Mouse (Mus musculus) stomach, embryonic 15.5 days (tissue): Measurements from ENCODE around the gene Pde10a. TPM values are rescaled to one million over a fixed set of nuclear protein-coding genes. Genes with fewer than 3 reads are reported as not detected.

Source experiments
- ATAC-seq: fragments of 200-750 bp; cut with Nextera tagmentation; 2 replicates; pipeline ENCODE4 v1.8.0; 2017; ENCODE audit warnings: low read depth, moderate number of reproducible peaks, moderate TSS enrichment; ENCODE audit not compliant: insufficient read depth, low FRiP score
- H3K27ac ChIP-seq: fragments of 300-500 bp; sonication (generic); 2 replicates; pipeline ENCODE4 v1.5.1; 2015; ENCODE audit warnings: mild to moderate bottlenecking, inconsistent platforms
- H3K27me3 ChIP-seq: fragments of 300-500 bp; sonication (generic); replicated peaks from 2 replicates; pipeline ENCODE4 v1.6.1; 2015; ENCODE audit warnings: inconsistent platforms
- H3K36me3 ChIP-seq: fragments of 300-500 bp; sonication (generic); 2 replicates; pipeline ENCODE4 v1.6.1; 2015; ENCODE audit warnings: inconsistent platforms
- H3K4me1 ChIP-seq: fragments of 300-500 bp; sonication (generic); 2 replicates; pipeline ENCODE4 v1.6.1; 2015; ENCODE audit warnings: inconsistent platforms
- H3K4me2 ChIP-seq: fragments of 300-500 bp; sonication (generic); 2 replicates; pipeline ENCODE4 v1.6.1; 2015; ENCODE audit warnings: mild to moderate bottlenecking, inconsistent platforms
- H3K4me3 ChIP-seq: fragments of 300-500 bp; sonication (generic); replicated peaks from 2 replicates; pipeline ENCODE4 v1.5.1; 2015; ENCODE audit warnings: inconsistent platforms
- H3K9ac ChIP-seq: fragments of 300-500 bp; sonication (generic); 2 replicates; pipeline ENCODE4 v1.6.1; 2015; ENCODE audit warnings: inconsistent platforms
- H3K9me3 ChIP-seq: fragments of 300-500 bp; sonication (generic); 2 replicates; pipeline ENCODE4 v1.6.1; 2016; ENCODE audit warnings: inconsistent platforms
- WGBS: fragments of 180-500 bp; shearing (Covaris S2); methylation state at CpG from one replicate; pipeline ENCODE4 v1.1.7; 2015; 5-methylcytosine and 5-hydroxymethylcytosine counted together
- polyA plus RNA-seq: library from polyadenylated mRNA; unstranded; fragments of >200 nt; fragmentation: Nextera tagmentation; extraction: Ambion mirVana; gene quantifications from 2 replicates; pipeline ENCODE4 v1.2.1, GENCODE M21; 2015

Pde10a gene
- polyA plus RNA-seq, 1 experiment from 2014 or later = 1.4 TPM

DNA sequence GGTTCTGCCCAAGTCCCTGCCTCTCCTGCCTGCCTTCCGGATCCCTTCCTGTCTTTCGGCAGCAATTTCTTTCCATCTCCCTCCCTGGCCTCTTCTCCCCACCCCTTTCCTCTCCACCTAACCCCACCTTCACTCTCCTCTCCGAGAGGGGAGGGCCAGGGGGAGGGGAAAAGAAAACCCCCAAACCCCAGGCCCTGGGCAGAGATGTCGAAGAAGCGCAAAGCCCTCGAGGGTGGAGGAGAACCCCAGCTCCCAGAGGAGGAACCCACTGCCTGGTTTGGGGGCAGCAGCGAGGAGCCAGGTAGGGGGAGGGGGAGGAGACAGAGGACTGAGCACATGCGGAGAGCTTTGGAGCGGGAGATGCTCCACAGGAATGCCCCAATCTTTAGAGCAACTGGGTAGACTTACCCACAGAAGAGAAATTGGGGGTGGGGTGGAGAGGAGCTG is 1.7 kb downstream of the Pde10a start:
- H3K9ac ChIP-seq = no peak overlapping the region
- WGBS = 15% methylated on average over 9 of the region's 9 CpGs
- peaks cover 10% of the 10 kb centered on the region for H3K4me1 ChIP-seq
- no peak overlapping the region for H3K4me2 ChIP-seq
- H3K4me3 ChIP-seq = no peak overlapping the region
- peaks cover 49% of the 10 kb centered on the region for H3K27me3 ChIP-seq
- ATAC-seq = no peak
- H3K9me3 ChIP-seq = no peaks in the 10 kb centered on the region
- H3K27ac ChIP-seq = no peak overlapping the region
- no peaks in the 10 kb centered on the region for H3K36me3 ChIP-seq

DNA sequence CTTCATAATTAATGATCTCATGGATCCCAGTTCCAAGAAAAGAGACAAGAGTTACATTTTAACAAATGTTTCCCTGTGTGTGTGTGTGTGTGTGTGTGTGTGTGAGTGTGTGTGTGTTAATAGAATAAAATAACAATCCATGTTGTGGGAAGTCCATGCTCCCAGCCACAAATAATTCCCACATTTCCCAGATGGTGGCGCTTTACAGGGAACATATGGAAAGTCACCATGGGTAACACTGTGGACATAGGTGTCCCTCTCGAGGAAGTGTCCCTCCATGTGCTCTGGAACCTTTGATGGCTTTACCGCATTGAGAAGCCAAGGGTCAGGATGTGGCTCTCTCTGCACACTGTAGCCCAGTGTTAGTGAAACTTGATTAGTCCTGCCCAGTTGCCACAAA is 3.5 kb downstream of the Pde10a start:
- H3K9ac ChIP-seq = no peak overlapping the region
- no peak overlapping the region for H3K4me3 ChIP-seq
- no peak overlapping the region for H3K27ac ChIP-seq
- 72% methylated on average over 3 of the region's 3 CpGs for WGBS
- ATAC-seq = no peak
- no peaks in the 10 kb centered on the region for H3K36me3 ChIP-seq
- H3K4me2 ChIP-seq = no peak overlapping the region
- no peaks in the 10 kb centered on the region for H3K9me3 ChIP-seq
- peaks cover 10% of the 10 kb centered on the region for H3K4me1 ChIP-seq
- peaks cover 41% of the 10 kb centered on the region for H3K27me3 ChIP-seq

DNA sequence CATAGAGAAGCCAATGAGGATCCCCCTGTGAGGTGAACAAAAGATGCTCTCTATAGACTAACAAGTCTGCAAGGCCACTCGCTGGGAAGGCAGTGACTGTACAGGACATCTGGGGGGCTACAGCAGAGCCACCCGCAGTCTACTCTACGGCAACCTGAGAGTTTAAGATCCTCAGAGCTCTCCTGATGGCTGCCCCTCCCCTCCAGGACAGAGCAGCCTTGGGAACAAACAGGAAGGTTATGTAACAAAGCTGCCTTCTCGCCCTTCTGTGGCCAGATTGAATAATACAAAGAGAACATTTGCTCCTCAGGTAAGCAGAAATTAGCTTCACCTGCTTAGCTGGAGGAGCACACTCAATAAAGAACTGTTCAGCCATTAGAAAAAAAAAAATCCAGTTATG is 7.4 kb downstream of the Pde10a start:
- H3K36me3 ChIP-seq = no peaks in the 10 kb centered on the region
- no peaks in the 10 kb centered on the region for H3K9me3 ChIP-seq
- 61% methylated on average over 4 of the region's 4 CpGs for WGBS
- no peaks in the 10 kb centered on the region for H3K4me1 ChIP-seq
- H3K27me3 ChIP-seq = peaks cover 5% of the 10 kb centered on the region
- H3K4me2 ChIP-seq = no peak overlapping the region
- H3K27ac ChIP-seq = no peak overlapping the region
- H3K9ac ChIP-seq = no peak overlapping the region
- no peak for ATAC-seq
- H3K4me3 ChIP-seq = no peak overlapping the region

DNA sequence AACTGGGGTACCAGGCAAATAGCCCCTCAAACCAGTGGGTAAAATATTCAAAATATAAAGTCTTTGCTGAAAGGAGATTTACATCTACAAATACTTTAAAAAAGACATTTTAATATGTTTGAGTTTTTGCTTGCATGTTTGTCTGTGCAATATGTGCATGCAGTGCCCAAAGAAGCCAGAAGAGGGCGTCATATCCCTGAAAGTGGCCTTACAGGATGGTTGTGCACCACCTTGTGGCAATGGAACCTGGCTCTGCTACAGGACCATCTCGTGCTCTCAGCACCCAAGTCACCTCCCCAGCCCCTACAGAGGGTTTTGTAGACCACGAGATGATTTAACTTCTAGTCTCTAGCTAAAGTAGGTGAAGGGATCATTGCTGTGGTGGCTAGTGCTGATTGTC is 8.7 kb downstream of the Pde10a start:
- Histone ChIP-seq H3K27ac (no peak overlapping the region), H3K4me1 (no peaks in the 10 kb centered on the region), H3K27me3 (no peaks in the 10 kb centered on the region), H3K4me3 (no peak overlapping the region), H3K9ac (no peak overlapping the region), H3K9me3 (no peaks in the 10 kb centered on the region), H3K36me3 (no peaks in the 10 kb centered on the region), H3K4me2 (no peak overlapping the region)
- 37% methylated on average over 3 of the region's 3 CpGs for WGBS
- no peak for ATAC-seq

DNA sequence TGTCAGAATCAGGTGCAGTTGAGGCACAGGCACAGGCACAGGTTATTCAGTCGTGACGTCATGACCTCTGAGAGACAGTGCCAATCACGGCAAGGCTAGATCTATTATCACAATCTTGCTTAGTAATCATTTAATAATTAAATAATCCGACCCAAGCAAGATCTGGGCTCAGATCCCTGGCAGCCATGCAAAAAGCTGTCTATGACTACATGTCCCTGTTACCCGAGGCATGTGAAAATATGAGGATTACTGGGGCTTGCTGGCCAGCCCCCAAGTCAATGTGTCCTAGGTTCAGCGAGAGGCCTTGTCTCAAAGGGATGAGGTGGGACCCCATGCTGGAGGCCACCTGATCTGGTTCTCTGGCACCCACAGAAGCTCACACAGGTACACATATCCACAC is 11.3 kb downstream of the Pde10a start:
- no peak for ATAC-seq
- no peak overlapping the region for H3K9ac ChIP-seq
- H3K36me3 ChIP-seq = no peaks in the 10 kb centered on the region
- WGBS = 73% methylated on average over 6 of the region's 6 CpGs
- H3K4me1 ChIP-seq = no peaks in the 10 kb centered on the region
- no peaks in the 10 kb centered on the region for H3K9me3 ChIP-seq
- no peak overlapping the region for H3K4me2 ChIP-seq
- H3K27me3 ChIP-seq = no peaks in the 10 kb centered on the region
- H3K27ac ChIP-seq = no peak overlapping the region
- H3K4me3 ChIP-seq = no peak overlapping the region

DNA sequence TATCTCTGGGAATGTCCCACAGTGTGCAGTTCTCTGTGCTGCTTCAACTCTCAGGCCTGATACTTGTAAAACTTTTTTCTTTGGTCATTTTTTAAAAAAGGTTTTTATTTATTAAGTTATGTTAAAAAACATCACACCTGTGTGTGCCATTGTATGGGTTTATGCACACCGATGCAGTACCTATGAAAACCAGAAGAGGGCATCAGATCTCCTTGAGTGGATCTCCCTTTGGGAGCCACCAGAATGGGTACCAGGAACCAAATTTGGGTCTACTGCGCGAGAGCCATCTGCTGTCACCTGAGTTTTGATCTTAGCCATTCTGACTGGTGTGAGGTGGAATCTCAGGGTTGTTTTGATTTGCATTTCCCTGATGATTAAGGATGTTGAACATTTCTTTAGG is 12.9 kb downstream of the Pde10a start:
- Histone ChIP-seq H3K27me3 (no peaks in the 10 kb centered on the region), H3K9me3 (no peaks in the 10 kb centered on the region), H3K36me3 (no peaks in the 10 kb centered on the region), H3K27ac (no peak overlapping the region), H3K4me2 (no peak overlapping the region), H3K9ac (no peak overlapping the region), H3K4me1 (no peaks in the 10 kb centered on the region), H3K4me3 (no peak overlapping the region)
- WGBS = 65% methylated on average over 3 of the region's 3 CpGs
- no peak for ATAC-seq

DNA sequence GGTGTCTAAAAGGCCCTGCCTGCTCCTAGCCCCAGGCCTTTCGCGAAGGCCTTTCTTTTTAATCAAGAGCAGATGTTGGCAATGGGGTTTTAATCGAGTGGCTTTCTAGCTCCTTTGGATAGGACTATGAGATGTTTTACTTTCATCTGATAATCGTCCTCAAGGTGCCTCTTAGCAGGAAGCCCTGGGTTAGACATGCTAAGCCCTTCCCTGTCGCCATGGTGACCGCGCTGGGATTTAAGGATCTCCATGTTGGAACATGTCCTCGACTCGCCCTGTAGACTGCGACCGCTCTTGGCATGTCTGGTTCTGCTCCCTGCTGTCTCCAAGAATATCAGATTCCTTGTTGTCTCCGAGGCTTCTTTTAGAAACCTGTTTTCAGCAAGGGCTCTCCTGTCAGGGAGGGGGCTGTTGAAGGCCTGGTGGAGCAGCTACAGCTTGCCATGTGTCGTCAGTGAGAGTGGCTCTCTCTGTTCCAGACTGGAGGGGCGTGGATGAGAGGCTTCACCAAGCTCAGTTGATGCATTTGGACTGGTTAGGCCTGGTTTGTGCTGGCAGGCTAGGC is 16.9 kb downstream of the Pde10a start:
- H3K4me1 ChIP-seq = no peaks in the 10 kb centered on the region
- H3K27me3 ChIP-seq = no peaks in the 10 kb centered on the region
- no peaks in the 10 kb centered on the region for H3K36me3 ChIP-seq
- H3K27ac ChIP-seq = no peak overlapping the region
- H3K9ac ChIP-seq = no peak overlapping the region
- H3K4me3 ChIP-seq = no peak overlapping the region
- H3K4me2 ChIP-seq = no peak overlapping the region
- no peak for ATAC-seq
- 81% methylated on average over 14 of the region's 14 CpGs for WGBS
- no peaks in the 10 kb centered on the region for H3K9me3 ChIP-seq

DNA sequence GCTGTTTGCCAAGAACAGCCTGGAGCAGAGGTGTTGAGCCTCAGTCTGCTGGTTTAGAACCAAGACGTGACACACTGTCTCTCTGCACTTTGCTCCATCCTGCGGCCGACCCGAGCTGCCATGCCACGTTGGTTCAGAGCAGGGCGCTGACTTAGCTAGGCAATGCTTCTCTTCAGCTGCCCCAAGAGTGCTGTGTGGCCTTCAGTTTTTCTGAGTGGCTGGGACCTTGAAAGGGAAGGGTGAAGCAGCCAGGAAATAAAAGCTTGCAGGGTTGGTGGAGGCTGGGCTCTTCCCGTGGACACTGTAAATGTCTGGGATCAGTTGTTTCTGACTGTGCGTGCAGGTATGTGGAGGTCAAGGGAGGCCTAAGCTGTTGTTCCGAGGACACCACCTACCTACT is 21.2 kb downstream of the Pde10a start:
- ATAC-seq = no peak
- 75% methylated on average over 9 of the region's 9 CpGs for WGBS
- H3K36me3 ChIP-seq = no peaks in the 10 kb centered on the region
- no peak overlapping the region for H3K27ac ChIP-seq
- no peaks in the 10 kb centered on the region for H3K4me1 ChIP-seq
- no peak overlapping the region for H3K9ac ChIP-seq
- peaks cover under 1% of the 10 kb centered on the region; the same call in 1 of the 2 replicates for H3K27me3 ChIP-seq
- no peak overlapping the region for H3K4me2 ChIP-seq
- H3K9me3 ChIP-seq = no peaks in the 10 kb centered on the region
- H3K4me3 ChIP-seq = no peak overlapping the region

DNA sequence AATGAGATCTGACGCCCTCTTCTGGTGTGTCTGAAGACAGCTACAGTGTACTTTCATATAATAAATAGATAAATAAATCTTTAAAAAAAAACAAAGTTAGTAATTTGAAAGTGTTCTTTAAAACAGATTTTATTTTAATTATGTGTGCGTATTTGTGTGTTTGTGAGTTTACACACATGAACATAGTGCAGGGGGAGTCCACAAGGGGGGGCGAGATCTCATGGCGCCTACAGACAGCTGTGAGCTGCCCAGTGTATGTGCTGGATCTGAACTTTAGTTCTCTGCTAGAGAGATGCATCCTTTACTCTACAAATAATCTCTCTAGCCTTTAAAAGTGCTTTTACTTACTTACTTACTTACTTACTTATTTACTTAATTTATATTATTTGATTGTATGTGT is 23.6 kb downstream of the Pde10a start:
- 78% methylated on average over 4 of the region's 4 CpGs for WGBS
- no peak overlapping the region for H3K4me2 ChIP-seq
- ATAC-seq = no peak

DNA sequence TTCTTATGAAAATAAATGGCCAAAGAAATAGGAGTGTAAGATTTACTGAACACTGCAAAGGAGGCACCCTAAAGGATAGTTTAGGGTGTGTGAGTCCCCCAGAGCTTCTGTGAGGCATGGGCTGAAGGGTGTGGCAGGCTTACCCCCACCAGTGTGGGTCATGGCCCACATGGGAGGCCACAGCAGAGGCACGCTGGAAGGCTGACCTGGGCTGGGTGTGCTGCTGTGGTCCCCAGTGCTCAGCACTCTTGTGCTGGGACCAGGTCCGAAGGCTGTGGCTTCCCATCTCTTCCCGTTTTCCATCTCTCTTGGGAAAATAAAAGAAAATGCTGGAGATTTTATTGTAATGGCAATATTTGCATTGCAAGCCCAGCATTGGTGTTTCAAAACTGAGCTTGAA is 26.5 kb downstream of the Pde10a start:
- ATAC-seq = no peak
- Histone ChIP-seq H3K36me3 (no peaks in the 10 kb centered on the region), H3K27me3 (peaks cover 4% of the 10 kb centered on the region; the same call in 1 of the 2 replicates), H3K9me3 (no peaks in the 10 kb centered on the region), H3K4me1 (no peaks in the 10 kb centered on the region), H3K4me3 (no peak overlapping the region), H3K9ac (no peak overlapping the region), H3K4me2 (no peak overlapping the region), H3K27ac (no peak overlapping the region)
- 59% methylated on average over 3 of the region's 3 CpGs for WGBS

More for the DNA sequence above, 23.6 kb downstream of the Pde10a start:
- no peak overlapping the region for H3K27ac ChIP-seq
- H3K4me1 ChIP-seq = no peaks in the 10 kb centered on the region
- H3K36me3 ChIP-seq = no peaks in the 10 kb centered on the region
- H3K9me3 ChIP-seq = no peaks in the 10 kb centered on the region
- no peak overlapping the region for H3K4me3 ChIP-seq
- H3K9ac ChIP-seq = no peak overlapping the region
- peaks cover 4% of the 10 kb centered on the region; the same call in 1 of the 2 replicates for H3K27me3 ChIP-seq

DNA sequence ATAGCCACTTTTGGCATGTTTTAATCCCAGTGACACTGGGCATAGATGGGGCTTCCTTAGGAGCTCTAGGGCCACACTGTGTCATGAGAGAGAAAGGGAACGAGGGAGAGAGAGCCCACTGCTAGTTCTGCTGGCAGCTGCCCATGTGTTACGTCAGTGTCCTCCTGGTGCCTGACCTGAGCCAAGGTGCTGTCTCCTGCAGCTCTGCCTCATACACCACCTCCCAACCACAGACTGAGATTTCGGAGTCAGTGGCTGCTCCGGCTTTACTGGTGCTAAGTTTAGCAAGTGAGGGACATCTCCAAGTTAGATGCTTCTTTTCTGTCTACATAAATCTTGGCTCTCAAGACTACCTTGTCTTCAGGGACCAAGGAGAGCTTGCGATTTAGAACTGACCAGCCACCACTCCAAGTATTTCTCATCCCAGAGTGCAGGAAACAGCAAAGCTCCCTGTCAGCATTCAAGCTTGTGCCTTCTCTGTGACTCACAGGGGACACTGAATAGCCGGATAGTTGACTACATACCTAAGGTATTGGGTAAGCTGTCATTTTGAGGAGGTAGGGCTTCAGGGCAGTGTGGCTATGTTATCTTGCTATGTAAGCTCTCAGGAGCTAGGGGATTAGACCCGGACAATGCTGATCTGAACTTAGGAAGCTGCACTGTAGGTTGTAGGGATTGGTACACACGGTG is 27.3 kb downstream of the Pde10a start:
- Histone ChIP-seq H3K4me3 (no peak overlapping the region), H3K9me3 (no peaks in the 10 kb centered on the region), H3K9ac (no peak overlapping the region), H3K4me2 (no peak overlapping the region), H3K27me3 (peaks cover 4% of the 10 kb centered on the region; the same call in 1 of the 2 replicates), H3K27ac (no peak overlapping the region), H3K4me1 (no peaks in the 10 kb centered on the region), H3K36me3 (no peaks in the 10 kb centered on the region)
- ATAC-seq = no peak
- 74% methylated on average over 8 of the region's 8 CpGs for WGBS

DNA sequence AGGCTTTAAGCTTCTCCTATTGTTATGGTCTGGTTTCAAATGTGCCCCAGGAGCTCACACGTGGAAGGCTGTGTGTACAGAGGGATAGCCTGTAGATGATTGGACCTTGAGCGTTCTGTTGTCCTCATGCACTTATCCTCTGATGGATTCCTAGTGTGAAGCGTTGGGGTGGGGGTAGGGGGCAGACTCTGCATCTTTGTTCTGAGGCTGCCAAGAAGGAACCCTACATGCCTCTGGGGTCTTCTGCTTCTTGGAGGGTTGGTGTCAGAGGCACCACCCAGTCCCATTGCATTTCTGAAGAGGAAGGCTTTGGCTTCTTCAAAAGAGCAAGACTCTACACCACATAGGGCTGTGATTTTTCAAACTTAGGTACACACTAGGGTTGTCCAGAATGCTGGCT is 28.4 kb downstream of the Pde10a start:
- Histone ChIP-seq H3K4me2 (no peak overlapping the region), H3K36me3 (no peaks in the 10 kb centered on the region), H3K27ac (no peak overlapping the region), H3K9ac (no peak overlapping the region), H3K4me1 (no peaks in the 10 kb centered on the region), H3K4me3 (no peak overlapping the region), H3K27me3 (peaks cover 4% of the 10 kb centered on the region; the same call in 1 of the 2 replicates), H3K9me3 (no peaks in the 10 kb centered on the region)
- 67% methylated on average over 3 of the region's 3 CpGs for WGBS
- no peak for ATAC-seq
